Mouse (Mus musculus): ENCODE data around the gene Drg1.
A peak's percentile ranks its signal among the peaks of the same experiment; 100 is the strongest.

Drg1 gene

DNA sequence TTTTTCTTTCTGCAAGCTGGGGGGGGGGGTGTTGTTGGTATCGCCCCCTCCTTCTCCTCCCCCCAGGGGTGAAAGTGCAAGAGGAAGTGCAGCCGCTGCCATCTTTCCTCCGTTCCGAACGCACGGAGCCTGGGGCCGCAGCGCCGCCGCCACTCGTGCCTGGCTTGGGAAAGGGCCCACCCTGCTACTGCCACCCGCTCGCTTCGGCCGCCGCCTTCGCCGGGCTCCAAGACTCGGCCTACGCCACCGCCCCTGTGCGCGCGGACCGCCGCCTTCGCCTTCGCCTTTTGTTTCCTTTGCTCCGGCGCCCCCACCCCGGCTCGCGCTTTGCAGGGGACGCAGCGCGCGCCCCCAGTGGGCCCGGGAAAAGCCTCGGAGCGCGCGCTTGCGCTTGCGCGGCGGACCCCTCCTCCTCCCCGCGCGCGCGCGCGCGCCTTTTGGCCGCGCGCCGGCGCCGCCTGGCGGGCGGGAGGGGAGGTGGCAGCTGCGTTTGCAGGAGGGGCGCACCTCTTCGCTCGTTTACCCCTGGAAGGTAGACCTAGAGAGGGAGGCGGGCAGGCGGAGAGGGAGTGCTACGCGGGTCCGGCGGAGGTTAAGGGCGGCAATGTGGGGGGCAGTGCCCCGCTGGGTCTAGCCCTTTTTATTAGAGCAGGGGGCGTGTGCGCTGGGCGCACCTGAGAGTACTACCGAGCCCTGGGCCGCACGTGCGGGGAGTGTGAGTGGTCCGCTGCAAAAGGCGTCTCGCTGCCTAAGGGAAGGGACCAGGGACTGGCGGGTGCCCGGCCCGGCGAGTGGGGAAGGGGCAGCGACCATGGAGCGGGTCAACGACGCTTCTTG lies 23.8 kb upstream of the Drg1 start:
- peak; percentile 88 for DNase-seq (ENCODE audit: low read depth, low spot score)

GRCm38 (mm10) chr11:3289302-3289802 lies 23.1 kb upstream of the Drg1 start:
- DNase-seq (ENCODE audit: low read depth, low spot score), result peak; percentile 83

DNA sequence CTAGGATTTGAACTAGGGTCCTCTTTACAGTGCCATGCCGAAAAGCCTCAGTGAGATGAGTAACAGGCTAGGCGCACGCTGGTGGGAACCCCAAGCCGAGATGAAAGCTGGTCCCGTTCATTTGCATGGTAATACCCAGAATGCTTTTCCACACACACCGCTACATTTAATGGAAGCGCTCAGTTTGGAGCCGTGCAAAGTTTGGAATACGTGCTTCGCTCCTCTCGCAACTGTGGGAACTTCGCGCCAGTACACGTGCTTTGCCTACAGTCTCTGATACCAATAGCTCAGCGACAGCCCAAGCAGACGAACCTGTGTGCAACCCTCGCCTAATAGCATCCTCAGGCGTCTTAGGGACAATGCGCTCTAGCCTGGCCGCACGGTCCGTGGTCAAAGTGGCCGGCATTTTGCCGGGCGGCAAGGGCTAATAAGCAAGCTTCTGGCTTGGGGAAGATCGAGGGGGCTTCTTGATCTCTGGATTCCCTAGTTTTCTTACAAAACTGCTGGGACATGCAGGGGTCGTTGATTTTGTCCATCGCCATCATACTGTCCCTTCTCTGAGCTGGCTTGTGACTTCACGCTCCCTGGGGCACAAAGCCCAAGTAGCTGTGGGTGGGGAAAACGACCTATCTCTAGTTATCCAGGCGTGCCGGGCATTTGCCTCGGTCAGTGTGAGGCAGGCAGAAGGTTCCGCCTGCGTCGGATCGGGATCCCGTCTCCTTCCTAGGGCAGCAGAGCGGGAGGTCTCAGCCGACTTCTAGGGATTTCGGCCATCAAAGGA lies 22.5 kb upstream of the Drg1 start, which contains the start of gene Patz1:
Gene Patz1, plus strand, starts transcription at position 354 of the 781 bp plus-strand sequence.
- no peak for DNase-seq (ENCODE audit: low read depth, low spot score)

GRCm38 (mm10) chr11:3287921-3288320 lies 21.7 kb upstream of the Drg1 start:
- no peak for DNase-seq (ENCODE audit: low read depth, low spot score)

- no peak for DNase-seq (ENCODE audit: low read depth, low spot score)
Measured at GRCm38 (mm10) chr11:3287131-3287530, 20.9 kb upstream of the Drg1 start.

GRCm38 (mm10) chr11:3285940-3286339 lies 19.7 kb upstream of the Drg1 start:
- no peak for DNase-seq (ENCODE audit: low read depth, low spot score)

GRCm38 (mm10) chr11:3283645-3284044 lies 17.4 kb upstream of the Drg1 start:
- no peak for DNase-seq (ENCODE audit: low read depth, low spot score)

GRCm38 (mm10) chr11:3282887-3283286 lies 16.7 kb upstream of the Drg1 start:
- no peak for DNase-seq (ENCODE audit: low read depth, low spot score)

- no peak for DNase-seq (ENCODE audit: low read depth, low spot score)
Measured at GRCm38 (mm10) chr11:3279729-3280128, 13.5 kb upstream of the Drg1 start.

DNA sequence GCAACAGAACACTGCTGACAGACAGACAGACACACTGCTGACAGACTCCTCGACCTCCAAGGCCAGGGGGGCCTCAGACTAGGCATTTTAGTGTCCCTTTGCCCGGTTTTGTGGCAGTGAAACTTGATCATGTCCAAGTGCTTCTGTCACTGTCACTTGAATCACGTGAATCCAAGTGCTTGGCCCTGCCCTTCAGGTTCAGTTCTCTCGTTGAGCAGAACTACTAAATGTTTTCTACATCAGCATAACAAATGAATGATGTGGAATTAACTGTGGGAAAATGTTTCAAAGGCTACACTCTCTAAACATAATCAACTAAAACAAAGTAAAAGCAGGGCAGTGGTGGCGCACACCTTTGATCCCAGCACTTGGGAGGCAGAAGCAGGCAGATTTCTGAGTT lies 12.1 kb upstream of the Drg1 start:
- no peak for DNase-seq (ENCODE audit: low read depth, low spot score)

- DNase-seq (ENCODE audit: low read depth, low spot score), result no peak
Measured at GRCm38 (mm10) chr11:3269241-3269640, 3.0 kb upstream of the Drg1 start.

DNA sequence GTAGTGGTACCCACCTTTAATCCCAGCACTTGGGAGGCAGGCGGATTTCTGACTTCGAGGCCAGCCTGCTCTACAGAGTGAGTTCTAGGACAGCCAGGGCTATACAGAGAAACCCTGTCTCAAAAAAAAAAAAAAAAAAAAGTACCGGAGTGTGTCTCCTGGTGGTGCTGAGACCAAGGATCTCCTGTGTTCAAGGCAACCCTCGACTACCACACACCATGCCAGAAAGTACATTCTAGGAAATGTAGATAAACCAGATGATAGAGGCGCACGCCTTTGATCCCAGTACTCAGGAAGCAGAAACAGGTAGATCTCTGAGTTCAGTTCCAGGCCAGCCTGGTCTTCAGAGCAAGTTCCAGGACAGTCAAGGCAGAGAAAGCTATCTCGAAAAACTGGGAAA lies 918 bp upstream of the Drg1 start:
- DNase-seq (ENCODE audit: low read depth, low spot score), result no peak

DNA sequence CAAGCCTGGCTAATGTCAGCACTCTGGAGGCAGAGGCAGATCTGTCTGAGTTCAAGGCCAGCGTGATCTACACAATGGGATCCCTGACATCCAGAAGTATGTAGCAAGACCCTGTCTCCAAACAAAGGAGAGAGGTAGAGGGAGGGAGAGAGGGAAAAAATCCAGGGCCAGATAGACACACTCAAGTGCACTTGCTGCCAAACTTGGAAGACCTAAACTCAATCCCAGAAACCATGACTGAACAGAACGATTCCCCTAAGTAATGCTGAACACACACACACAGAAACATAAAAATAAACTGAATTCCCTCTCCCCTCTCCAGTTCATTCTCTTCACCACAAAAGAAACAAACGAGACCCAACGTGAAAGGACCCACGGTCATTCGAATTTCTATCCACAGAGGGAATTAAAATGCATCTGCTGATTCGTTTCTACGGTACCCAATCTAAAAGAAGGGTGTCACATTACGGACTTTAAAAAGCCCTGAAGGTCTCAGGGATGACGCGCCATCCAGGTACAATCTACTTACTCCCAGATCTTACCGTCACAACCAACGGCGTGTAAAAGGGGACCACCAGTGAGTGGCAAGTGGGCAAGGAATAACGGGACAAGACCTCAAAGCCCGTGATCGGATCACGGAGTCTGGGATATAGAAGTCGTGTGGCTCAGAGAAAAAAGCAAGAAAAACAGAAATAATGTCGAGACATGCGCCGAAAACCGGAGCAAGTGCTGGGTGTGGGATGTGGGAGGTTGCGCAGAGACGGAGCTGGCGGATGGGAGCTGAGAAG lies 730 bp downstream of the Drg1 start:
- no peak for DNase-seq (ENCODE audit: low read depth, low spot score)

DNA sequence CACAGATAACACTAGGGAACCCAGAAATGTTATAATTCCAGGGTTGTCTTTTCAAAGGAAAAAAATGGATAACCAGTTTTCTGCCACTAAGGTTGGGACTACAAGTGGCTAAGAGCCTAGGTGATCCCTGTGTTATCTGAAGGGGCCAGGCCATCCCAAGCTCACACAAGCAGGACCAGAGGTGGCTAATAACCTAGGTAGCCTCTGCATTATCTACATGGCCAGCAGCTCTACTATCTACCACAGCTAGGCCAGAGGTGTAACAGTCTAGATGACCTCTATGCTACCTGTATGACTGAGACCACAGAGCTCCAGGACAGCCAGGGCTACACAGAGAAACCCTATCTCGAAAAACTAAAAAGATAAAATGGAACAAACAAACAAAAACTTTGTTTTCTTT lies 6.7 kb downstream of the Drg1 start:
- no peak for DNase-seq (ENCODE audit: low read depth, low spot score)

- DNase-seq (ENCODE audit: low read depth, low spot score), result no peak
Measured at GRCm38 (mm10) chr11:3247387-3247786, 18.8 kb downstream of the Drg1 start.

GRCm38 (mm10) chr11:3243771-3244170 lies 22.4 kb downstream of the Drg1 start:
- DNase-seq (ENCODE audit: low read depth, low spot score), result no peak

GRCm38 (mm10) chr11:3242395-3242794 lies 23.8 kb downstream of the Drg1 start:
- no peak for DNase-seq (ENCODE audit: low read depth, low spot score)

DNA sequence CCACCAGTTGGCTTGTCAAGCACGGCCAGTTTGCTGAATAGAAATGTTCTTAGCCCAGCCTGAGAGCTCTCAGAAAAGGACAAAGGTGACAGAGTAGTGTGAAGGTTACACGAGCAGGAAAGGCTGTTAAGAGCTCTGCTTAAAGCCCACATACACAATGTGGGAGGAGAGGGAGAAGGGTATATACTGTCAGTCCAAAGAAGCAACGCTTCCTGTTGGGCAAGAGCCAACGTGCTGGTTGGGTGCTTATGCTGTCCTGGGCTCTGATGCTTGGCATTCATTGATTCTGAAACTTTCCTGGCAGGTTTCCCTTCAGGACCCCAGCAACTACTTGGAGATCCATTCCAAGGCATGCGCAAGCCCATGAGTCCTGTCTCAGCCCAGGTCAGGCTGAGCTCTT lies 30.9 kb downstream of the Drg1 start:
- DNase-seq (ENCODE audit: low read depth, low spot score), result no peak

DNA sequence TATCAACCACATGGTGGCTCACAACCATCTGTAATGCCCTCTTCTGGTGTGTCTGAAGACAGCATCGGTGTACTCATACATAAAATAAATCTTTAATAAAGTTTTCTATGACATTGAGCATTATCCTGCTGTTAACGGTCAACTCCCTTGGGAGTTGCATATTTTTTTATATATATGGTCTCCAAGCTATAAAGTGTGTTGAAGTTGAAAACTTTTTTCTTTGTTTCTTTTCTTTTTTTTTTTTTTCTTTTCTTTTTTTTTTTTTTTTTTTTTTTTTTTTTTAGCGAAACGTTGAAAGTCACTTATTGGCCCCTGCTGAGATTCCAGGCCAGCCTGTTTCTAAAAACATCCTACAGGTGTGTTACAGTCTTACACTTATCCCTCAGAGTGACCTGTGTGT lies 32.5 kb downstream of the Drg1 start:
- no peak for DNase-seq (ENCODE audit: low read depth, low spot score)

- DNase-seq (ENCODE audit: low read depth, low spot score), result no peak
Measured at GRCm38 (mm10) chr11:3232248-3232647, 34.0 kb downstream of the Drg1 start.

DNA sequence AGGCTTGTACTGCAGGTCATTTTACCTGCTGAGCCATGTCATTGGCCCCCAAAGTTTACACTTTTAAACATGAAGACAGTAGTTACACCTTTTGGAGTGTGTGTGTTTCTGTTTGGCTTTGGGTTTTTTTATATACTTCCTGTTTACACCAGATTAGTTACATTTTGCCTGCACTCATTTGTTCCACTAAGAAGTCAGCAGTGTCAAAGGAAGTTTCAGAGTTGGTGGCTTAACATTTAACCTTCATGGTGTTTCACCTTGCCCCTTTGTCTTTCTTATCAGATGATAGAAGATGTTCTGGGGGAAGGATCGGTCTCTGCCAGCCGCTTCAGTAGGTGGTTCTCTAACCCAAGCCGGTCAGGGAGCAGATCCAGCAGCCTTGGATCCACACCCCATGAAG lies 39.1 kb downstream of the Drg1 start:
- no peak for DNase-seq (ENCODE audit: low read depth, low spot score)

- DNase-seq (ENCODE audit: low read depth, low spot score), result no peak
Measured at GRCm38 (mm10) chr11:3223105-3223504, 43.1 kb downstream of the Drg1 start.

Measured in brain, embryonic 18.5 days (tissue).